Mouse (Mus musculus) lung, postnatal 36 days (tissue): ENCODE results near the gene Gm20671.
A peak's percentile ranks its signal among the peaks of the same experiment; 100 is the strongest.
"Not testable (repeated sequence)": the region's sequence is repeated elsewhere in the genome, so short reads cannot be mapped to it uniquely, and the experiment has no call there.

ENCODE experiments used
- DNase-seq: peaks from one replicate; pipeline ENCODE4 v3.0.0; 2022; ENCODE audit warnings: mixed read lengths

Gene Gm20671

DNA sequence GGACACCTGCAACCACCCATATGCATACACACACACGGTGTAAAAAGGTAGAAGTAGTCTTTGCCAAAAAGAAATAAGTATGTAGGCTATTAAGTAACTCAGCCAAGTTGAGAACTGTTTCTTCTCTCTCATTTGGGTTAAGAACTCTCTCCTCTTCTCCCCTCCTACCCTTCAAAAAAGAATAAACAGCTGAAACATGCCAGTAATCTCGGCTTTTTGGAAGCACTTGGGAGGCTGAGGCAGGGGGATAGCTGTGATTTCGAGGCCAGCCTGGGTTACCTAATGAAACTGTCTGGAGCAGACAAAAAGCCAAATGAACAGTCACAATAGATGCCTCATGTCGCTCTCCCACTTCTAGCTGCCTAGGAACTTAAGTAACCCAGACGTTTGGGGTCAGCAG, 42.2 kb downstream of the Gm20671 start:
- no peak for DNase-seq

GRCm38 (mm10) chr5:32781596-32781995, 45.3 kb downstream of the Gm20671 start:
- DNase-seq: no peak

- no peak for DNase-seq
These were observed 48.7 kb downstream of the Gm20671 start for GRCm38 (mm10) chr5:32778168-32778567.

- DNase-seq: no peak
These were observed 54.5 kb downstream of the Gm20671 start for GRCm38 (mm10) chr5:32772361-32772760.

GRCm38 (mm10) chr5:32767636-32768373, 59.1 kb downstream of the Gm20671 start:
- DNase-seq: no peak

GRCm38 (mm10) chr5:32767004-32767403, 59.9 kb downstream of the Gm20671 start:
- no peak for DNase-seq

GRCm38 (mm10) chr5:32761566-32762140, 65.3 kb downstream of the Gm20671 start:
- DNase-seq: peak; percentile 65

GRCm38 (mm10) chr5:32760787-32761186, 66.1 kb downstream of the Gm20671 start:
- DNase-seq: no peak

DNA sequence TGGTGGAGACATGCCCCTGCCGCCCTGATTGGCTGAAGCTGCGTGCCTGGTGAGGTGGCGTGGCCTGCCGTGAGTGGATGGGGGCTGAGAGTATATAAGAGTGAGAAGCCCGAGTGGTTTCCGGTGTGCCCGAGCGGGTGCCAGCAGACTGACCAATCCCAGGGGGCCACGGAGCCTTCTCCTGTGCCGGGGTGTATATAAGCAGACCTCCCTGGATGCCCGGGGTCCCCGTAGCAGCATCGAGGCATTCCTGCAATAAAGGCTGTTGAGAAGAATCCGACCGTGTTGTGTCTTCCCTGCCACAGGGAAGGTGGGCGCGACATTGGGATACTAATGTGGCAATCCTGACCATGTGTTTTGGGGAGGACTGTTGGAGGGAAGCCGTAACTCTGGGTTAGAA, 66.6 kb downstream of the Gm20671 start:
- DNase-seq: not testable (repeated sequence)

DNA sequence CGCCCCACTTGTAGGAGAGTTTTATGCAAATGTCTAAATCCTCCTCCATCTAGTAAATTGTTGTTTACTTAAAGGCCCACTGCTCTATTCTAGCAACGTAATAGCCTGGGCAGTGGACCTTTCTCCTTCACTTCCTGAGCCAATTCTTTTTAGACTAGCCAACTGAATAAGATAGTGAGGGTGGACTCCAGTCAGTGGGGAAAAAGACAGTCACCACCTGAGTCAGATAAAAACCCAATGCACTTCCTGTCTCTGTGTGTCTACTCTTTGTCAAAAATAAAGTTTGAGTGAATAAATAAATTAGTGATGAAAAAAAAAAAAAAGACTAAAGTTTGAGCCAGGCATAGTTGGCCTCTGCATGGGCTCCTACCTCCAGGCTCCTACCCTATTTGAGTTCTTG, 67.2 kb downstream of the Gm20671 start:
- DNase-seq: no peak

DNA sequence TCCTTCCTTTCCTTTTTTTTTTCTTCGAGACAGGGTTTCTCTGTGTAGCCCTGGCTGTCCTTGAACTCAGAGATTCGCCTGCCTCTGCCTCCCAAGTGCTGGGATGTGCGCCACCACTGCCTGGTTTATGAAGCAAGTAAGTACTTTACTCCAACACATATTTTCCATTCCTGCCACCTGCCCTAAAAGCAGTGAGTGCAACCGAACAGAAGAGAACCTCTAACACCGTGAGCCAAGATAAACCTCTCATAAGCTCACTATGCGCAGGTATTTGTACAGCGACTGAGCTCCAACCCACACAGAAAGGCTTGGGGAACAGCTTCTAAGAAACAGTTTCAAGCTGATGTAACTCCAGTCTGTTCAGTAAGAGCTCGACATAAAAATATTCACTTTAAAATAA, 70.8 kb downstream of the Gm20671 start:
- DNase-seq: no peak

DNA sequence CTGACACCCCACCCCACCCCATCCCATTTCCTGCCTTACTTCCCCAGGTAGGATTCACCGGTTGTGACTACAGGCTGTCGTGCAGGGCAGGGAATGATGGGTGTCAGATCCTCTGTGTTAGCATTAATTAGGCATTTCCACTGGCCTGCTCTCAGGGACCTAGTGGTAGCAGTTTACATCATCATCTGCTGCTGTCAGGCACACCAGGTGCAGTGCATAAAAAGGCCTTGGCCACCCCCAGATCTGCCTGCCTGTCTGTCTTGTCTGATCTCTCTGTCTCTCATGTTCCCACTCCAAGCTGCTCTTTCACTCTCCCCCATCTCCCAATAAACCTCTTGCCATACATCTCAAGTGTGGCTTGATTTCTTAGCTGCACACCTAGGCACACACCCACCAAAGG, 75.2 kb downstream of the Gm20671 start:
- no peak for DNase-seq

- DNase-seq: no peak
These were observed 78.0 kb downstream of the Gm20671 start for GRCm38 (mm10) chr5:32748936-32749335.

DNA sequence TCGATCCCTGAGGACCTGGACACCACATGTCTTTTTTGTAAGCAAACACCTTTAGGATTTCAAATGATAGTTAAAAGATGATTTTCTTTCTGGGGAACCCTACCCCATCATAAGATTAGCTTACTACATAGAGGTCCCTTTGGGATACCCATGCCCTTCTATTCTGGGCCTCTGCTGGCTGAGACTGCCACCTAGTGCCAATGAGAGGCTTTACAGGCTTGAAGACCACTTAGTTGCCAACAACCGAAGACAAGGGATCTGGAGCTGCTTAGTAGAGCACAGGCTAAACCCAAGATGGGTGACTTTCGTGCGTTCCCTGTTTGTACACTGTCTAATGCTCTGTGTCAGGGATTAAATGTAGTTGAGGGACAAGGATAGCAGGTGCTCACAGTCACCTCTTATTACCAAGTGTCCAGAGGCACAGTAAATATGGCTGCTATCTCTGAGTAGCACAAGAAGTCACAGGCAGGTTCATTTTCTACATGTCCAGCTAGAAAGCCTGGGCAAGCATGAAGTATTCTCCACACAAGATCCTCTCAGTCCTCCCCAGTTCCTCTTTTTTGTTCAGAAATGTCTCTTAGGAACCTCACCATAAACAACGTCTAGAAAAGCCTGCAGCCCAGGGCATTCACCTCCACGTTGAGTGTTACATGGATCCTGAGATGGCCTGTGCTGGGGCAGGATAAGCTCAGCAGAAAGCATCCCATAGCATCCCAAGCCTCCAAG, 79.1 kb downstream of the Gm20671 start:
- DNase-seq: peak; percentile 76

GRCm38 (mm10) chr5:32745705-32746655, 80.9 kb downstream of the Gm20671 start:
- peak; percentile 96 for DNase-seq

DNA sequence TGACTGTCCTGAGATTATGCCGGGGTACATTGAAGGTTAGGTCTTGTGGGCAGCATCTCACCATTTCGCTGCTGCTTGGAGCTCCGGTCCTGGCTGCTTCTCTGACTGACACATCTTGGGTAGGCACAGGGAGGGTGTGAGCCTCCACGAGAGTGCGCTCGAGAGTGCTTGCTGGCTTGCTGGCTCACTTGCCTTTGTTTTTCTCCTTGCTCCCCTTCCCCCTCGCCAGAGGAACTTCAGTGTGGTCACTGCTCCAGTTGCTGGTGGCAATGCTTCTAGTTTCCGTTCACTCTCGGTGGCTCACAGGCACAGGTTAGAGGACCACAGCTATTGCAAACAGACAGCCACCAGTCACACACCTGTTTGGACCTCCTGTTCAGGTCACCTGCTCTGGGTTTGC, 84.8 kb downstream of the Gm20671 start:
- DNase-seq: peak; percentile 78

- peak; percentile 26 for DNase-seq
These were observed 85.5 kb downstream of the Gm20671 start for GRCm38 (mm10) chr5:32741377-32741776.

DNA sequence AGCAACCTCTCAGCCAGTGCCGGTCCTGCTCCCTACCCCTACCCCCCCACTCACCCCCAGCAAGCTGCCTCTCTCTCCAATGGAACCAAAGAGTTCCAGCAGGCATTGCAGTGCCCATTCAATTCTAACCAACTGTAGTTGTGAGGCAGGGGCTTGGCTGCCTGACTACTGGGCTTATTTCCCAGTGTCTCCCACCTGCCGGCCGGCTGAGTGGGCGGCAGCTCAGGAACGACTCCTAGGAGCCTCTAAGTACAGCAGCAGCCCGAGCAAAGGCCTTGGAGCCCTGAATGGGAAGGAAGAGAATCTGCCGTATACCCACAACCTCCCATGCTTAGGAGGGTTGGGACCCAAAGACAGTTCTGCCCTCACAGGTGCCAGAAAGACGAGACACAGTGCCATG, 86.1 kb downstream of the Gm20671 start:
- DNase-seq: not testable (repeated sequence)

DNA sequence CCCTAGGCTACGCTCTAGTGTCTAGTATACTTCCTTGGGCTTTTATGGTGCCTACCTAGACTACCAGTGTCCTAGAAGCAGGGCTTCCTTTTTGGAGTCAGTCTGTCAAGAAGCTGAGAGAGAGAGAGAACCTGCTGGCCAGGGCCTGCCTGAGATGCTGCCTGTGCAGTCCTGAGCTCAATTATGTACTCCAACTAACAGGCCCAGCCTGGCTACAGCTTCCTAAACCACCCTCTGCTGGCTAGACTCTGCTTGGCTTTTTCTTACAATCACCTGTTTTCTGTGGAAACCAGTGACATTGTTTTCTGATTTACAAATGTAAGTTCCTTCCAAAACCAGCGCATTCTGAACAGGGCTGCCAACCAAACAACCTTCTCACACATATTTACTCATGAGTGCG, 86.8 kb downstream of the Gm20671 start:
- no peak for DNase-seq

GRCm38 (mm10) chr5:32736770-32737169, 90.1 kb downstream of the Gm20671 start:
- DNase-seq: not testable (repeated sequence)

- peak; percentile 67 for DNase-seq
These were observed 91.1 kb downstream of the Gm20671 start for GRCm38 (mm10) chr5:32735779-32736178.

DNA sequence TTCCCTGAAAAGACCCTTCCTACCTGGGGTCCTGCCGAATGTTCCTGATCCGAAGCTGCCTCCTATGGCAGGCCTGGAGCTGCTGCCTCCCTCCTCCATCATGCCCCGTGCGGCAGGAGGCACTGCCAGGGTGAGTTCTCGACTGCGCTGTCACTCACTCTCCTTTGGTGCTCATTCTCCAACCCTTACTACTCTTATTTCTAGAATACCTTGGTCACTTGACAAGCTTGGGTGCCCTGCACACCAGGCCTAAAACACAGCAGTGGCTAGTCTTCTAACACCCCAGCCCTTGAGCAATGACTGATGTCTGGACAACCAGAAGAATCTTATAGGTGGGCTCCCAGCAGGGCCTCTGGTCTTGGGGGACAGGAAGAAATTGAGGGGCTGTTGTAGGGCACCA, 93.0 kb downstream of the Gm20671 start:
- DNase-seq: not testable (repeated sequence)

GRCm38 (mm10) chr5:32728851-32729250, 98.1 kb downstream of the Gm20671 start:
- DNase-seq: no peak
